Mouse (Mus musculus): ENCODE results near the gene Apol9a. TPM values are rescaled to one million over a fixed set of nuclear protein-coding genes. Genes with fewer than 3 reads are reported as not detected.

Apol9a gene
- total RNA-seq, 2 experiments from 2014 or later = not detected

DNA sequence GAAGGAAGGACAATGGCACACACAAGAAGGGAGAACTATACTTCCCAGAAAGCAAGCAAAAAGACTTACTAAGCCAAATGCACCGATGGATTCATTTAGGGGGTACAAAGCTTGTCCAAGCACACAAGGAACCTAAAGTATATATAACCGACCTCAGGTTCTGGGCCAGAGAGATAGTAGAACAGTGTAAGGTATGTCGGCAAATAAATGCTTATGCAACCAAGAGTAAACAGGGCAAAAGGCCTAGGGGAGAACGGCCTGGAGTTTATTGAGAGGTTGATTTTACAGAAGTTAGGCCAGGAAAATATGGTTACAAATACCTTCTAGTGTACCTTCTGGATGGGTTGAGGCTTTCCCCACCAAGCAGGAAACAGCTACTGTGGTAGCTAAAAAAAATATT is 33.5 kb downstream of the Apol9a start:
- DNase-seq (ENCODE audit: low spot score in 2 of 2) = no peak

GRCm38 (mm10) chr15:77376920-77377319 is 34.0 kb downstream of the Apol9a start:
- peak in 1 of 2 experiments; percentile 49 for DNase-seq (ENCODE audit: low spot score in 2 of 2)

DNA sequence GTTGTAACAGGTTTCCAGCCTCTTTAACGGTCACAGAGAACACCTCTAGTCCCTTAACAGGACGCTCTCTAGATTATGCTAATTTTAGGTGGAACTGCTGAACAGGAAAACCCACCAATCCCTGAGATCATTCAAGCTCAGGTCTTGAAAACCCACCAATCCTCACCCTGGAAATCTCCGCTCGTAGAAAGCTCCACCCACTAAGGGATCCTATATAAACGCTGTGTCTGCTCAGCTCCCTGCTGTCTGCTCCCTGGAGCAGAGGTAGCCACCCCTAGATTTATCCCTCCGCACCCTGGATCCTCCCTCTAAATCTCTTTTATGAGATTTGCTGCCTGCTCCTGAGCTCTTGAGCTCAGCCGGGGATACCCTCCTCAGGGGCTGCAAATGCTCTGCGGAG is 40.3 kb downstream of the Apol9a start:
- no peak for DNase-seq (ENCODE audit: low spot score in 2 of 2)

GRCm38 (mm10) chr15:77369981-77370380 is 41.0 kb downstream of the Apol9a start:
- DNase-seq (ENCODE audit: low spot score in 2 of 2) = no peak

GRCm38 (mm10) chr15:77368818-77369320 is 42.1 kb downstream of the Apol9a start:
- DNase-seq (ENCODE audit: low spot score in 2 of 2) = no peak

- DNase-seq (ENCODE audit: low spot score in 2 of 2) = peak; percentile 95 to 96
Observed at GRCm38 (mm10) chr15:77368148-77368547, 42.8 kb downstream of the Apol9a start.

DNA sequence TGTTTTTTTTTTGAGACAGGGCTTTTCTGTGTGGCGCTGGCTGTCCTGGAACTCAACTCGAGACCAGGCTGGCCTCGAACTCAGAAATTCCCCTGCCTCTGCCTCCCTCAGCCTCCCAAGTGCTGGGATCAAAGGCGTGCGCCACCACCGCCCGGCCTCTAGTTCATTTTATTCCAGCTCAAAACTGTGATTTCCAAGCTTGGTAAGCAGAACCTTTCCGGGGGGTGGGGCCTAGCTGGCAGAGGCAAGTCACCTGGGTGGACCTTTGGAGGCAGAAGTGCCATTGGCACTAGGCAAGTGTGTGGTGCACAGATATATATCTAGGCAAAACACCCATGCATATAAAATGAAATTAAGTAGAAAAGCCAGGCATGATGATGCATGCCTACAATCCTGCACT is 43.4 kb downstream of the Apol9a start:
- DNase-seq (ENCODE audit: low spot score in 2 of 2) = no peak

GRCm38 (mm10) chr15:77366706-77367484 is 44.0 kb downstream of the Apol9a start:
- DNase-seq (ENCODE audit: low spot score in 2 of 2) = peak; percentile 75 to 90

DNA sequence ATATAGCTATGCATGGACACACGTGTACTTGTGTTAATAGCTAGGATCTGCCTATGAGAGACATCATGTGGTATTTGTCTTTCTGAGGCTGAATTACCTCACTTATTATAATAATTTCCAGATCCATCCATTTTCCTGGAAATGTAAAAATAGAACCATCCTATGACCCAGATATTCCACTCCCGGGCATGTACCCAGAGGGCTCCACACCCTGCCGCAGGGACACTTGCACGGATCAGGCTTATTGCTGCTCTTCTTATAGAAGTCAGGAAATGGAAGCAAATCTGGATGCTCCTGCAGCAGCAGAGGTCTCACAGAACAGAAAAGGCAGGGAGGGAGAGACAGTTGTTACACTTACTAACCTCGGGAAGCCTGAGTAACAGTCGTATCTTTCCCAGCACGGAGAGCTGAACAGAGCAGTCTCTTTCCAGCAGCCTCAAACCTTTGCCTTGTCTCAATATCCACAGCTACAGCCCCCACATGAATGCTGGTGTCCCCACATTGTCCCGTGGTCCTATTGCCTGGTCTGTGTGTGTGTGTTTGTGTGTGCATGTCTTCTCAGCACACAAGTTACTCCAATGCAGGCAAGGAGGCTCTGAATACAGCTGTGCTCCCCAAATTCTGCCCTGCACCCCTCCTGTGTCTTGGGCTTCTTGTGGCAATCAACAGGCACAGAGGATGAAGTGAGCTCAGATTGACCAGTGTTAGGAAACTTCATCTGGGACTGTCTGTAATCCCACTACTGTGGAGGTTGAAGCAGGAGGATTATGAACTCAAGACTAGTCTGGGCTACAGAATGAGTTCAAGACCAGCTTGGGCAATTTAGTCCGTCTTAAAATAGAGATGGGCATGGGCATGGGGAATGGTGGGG is 45.0 kb downstream of the Apol9a start:
- DNase-seq (ENCODE audit: low spot score in 2 of 2) = no peak

DNA sequence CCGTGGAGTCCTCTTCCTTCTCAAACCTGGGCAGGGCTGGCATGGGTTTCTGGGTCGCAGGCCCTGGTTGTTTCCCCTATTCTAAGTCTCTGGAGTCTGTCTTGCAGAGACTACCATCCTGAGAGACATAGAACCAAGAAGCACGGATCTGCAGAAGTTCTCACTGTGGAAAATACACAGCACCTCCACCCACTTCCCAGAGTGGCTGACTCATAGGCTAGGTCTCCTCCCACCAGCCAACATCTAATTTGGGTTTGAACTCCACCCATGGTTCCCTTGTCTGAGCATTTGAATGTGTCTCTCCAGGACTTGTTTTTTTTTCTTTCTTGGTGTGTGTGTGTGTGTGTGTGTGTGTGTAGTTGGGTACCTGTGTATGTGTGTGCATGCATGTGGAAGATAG is 46.9 kb downstream of the Apol9a start:
- DNase-seq (ENCODE audit: low spot score in 2 of 2) = no peak

- no peak for DNase-seq (ENCODE audit: low spot score in 2 of 2)
Observed at GRCm38 (mm10) chr15:77363578-77363977, 47.4 kb downstream of the Apol9a start.

GRCm38 (mm10) chr15:77362952-77363351 is 48.0 kb downstream of the Apol9a start:
- no peak for DNase-seq (ENCODE audit: low spot score in 2 of 2)

GRCm38 (mm10) chr15:77359905-77360304 is 51.0 kb downstream of the Apol9a start:
- DNase-seq (ENCODE audit: low spot score in 2 of 2) = no peak

- no peak for DNase-seq (ENCODE audit: low spot score in 2 of 2)
Observed at GRCm38 (mm10) chr15:77359486-77359885, 51.4 kb downstream of the Apol9a start.

DNA sequence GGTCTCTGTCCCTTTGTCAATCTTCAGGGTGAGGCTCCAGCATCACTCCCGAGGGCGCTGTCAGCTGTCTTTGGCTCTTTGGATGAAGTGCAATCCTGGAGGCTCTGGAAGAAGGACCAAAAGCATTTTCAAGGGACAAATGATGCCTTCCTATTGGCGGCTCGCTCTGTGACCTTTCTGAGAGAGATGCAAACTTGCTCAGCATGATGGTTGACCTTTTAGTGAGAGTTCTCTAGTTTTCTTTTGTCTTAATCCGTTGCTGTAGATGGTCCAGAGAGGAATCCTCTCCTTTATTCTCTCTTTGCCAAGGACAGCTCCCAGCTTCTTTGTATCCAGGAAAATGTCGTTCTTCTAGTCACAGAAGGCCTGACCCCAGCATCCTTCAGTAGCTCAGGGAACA is 51.9 kb downstream of the Apol9a start:
- no peak for DNase-seq (ENCODE audit: low spot score in 2 of 2)

DNA sequence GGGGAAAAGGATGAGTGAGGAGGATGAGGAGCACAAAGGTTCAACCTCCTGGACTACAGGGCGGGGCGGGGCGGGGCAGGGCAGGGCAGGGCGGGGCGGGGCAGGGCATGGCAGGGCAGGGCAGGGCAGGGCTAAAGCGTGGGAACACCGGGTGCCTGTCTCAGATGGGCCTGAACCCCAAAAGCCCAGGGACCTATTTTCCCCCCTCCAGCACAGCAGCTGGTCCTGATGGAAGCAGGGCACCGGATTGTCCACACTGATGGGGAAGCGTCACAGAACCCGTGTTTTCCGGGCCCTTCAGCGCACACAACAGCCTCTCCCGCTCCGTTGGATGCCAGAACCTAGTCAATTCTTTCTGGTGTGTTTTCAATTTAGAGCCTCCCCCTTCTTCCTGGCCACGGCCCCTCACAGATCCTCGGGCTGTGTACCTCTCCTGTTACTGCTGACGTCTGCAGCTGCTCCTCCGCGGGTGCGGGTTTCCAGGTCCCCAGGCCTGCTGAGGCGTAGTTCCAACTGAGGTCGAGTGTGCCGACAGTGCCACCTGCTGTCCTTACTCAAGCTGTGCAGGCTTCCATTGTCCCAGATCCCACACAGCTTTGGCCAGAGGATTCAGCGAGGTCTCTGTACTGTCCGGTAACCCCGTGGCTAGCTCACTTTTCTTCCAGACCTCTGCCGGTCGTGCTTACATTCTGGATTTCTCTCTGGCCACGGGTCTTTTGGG is 52.5 kb downstream of the Apol9a start:
- DNase-seq (ENCODE audit: low spot score in 2 of 2) = peak; percentile 88 to 89

- no peak for DNase-seq (ENCODE audit: low spot score in 2 of 2)
Observed at GRCm38 (mm10) chr15:77356248-77356810, 54.6 kb downstream of the Apol9a start.

- no peak for DNase-seq (ENCODE audit: low spot score in 2 of 2)
Observed at GRCm38 (mm10) chr15:77354848-77355551, 55.9 kb downstream of the Apol9a start.

- DNase-seq (ENCODE audit: low spot score in 2 of 2) = no peak
Observed at GRCm38 (mm10) chr15:77354496-77354847, 56.5 kb downstream of the Apol9a start.
